Mouse (Mus musculus) MEL (cell line): ENCODE measurements around the gene Gm10135. TPM values are rescaled to one million over a fixed set of nuclear protein-coding genes. Genes with fewer than 3 reads are reported as not detected.

Source experiments
- DNase-seq: peaks from one replicate; pipeline ENCODE4 v3.0.0; 2011; ENCODE audit warnings: low read depth, low spot score
- H3K27ac ChIP-seq: 2 replicates; pipeline ENCODE4 v1.5.1; 2012; ENCODE audit warnings: low read depth, mild to moderate bottlenecking, control low read depth, low read length, moderate library complexity; ENCODE audit not compliant: control insufficient read depth
- H3K27me3 ChIP-seq, 2 experiments: fragments of 150-350 bp in 1 of 2; sonication (generic) in 1 of 2; 2 replicates each; pipeline ENCODE4 v1.6.1; 2012; ENCODE audit warnings: low read length in 2 of 2, mild to moderate bottlenecking in 2 of 2, improper control_type of control experiment in 1 of 2, moderate library complexity in 1 of 2; ENCODE audit not compliant: insufficient read depth in 2 of 2, control insufficient read depth in 1 of 2
- H3K36me3 ChIP-seq, 2 experiments: 2 replicates each; pipeline ENCODE4 v1.6.1; 2012 to 2014; ENCODE audit warnings: low read length in 2 of 2, improper control_type of control experiment in 1 of 2, inconsistent platforms in 1 of 2, mild to moderate bottlenecking in 1 of 2; ENCODE audit not compliant: insufficient read depth in 2 of 2, control insufficient read depth in 1 of 2
- H3K4me1 ChIP-seq, 2 experiments: fragments of 150-350 bp in 1 of 2; sonication (generic) in 1 of 2; 2 replicates each; pipeline ENCODE4 v1.6.1; 2012; ENCODE audit warnings: low read length in 2 of 2, improper control_type of control experiment in 1 of 2, mild to moderate bottlenecking in 1 of 2; ENCODE audit not compliant: insufficient read depth in 2 of 2, control insufficient read depth in 1 of 2
- H3K4me3 ChIP-seq, 2 experiments: fragments of 150-350 bp in 1 of 2; sonication (generic) in 1 of 2; 2 replicates each; pipeline ENCODE4 v1.5.1; 2012; ENCODE audit warnings: low read depth in 2 of 2, low read length in 2 of 2, mild to moderate bottlenecking in 2 of 2, moderate library complexity in 2 of 2, control low read depth in 1 of 2, improper control_type of control experiment in 1 of 2; ENCODE audit not compliant: control insufficient read depth in 1 of 2, insufficient read depth in 1 of 2
- H3K79me2 ChIP-seq: 2 replicates; pipeline ENCODE4 v1.6.1; 2012; ENCODE audit warnings: mild to moderate bottlenecking, low read length, moderate library complexity; ENCODE audit not compliant: control insufficient read depth, poor library complexity, insufficient read depth
- H3K9ac ChIP-seq: 2 replicates; pipeline ENCODE4 v1.6.1; 2012; ENCODE audit warnings: low read depth, mild to moderate bottlenecking, control low read depth, low read length, moderate library complexity; ENCODE audit not compliant: control insufficient read depth, poor library complexity, severe bottlenecking
- H3K9me3 ChIP-seq: fragments of 150-350 bp; sonication (generic); replicated peaks from 2 replicates; pipeline ENCODE4 v1.6.1; 2012; ENCODE audit warnings: mild to moderate bottlenecking, low read length, improper control_type of control experiment, moderate library complexity; ENCODE audit not compliant: insufficient read depth
- CHD1 ChIP-seq: IDR thresholded peaks from 2 replicates; pipeline ENCODE4 v1.6.1; 2012; ENCODE audit warnings: low read depth, mild to moderate bottlenecking, inconsistent platforms, low read length, improper control_type of control experiment
- CHD2 ChIP-seq: IDR thresholded peaks from 2 replicates; pipeline ENCODE4 v1.6.1; 2011; ENCODE audit warnings: low read length, improper control_type of control experiment
- CTCF ChIP-seq, 3 experiments: IDR thresholded peaks in 2 of 3; conservative IDR thresholded peaks in 1 of 3; 2 replicates each; pipeline ENCODE4 v1.5.1; 2011 to 2012; ENCODE audit warnings: low read length in 3 of 3, low read depth in 2 of 3, mild to moderate bottlenecking in 2 of 3, improper control_type of control experiment in 1 of 3, inconsistent platforms in 1 of 3, mixed read lengths in 1 of 3, moderate library complexity in 1 of 3; ENCODE audit not compliant: control insufficient read depth in 1 of 3, insufficient read depth in 1 of 3, poor library complexity in 1 of 3, severe bottlenecking in 1 of 3
- E2F4 ChIP-seq: IDR thresholded peaks from 2 replicates; pipeline ENCODE4 v1.6.1; 2011; ENCODE audit warnings: low read depth, low read length, improper control_type of control experiment, borderline replicate concordance
- ETS1 ChIP-seq: IDR thresholded peaks from 2 replicates; pipeline ENCODE4 v1.6.1; 2012; ENCODE audit warnings: low read depth, mild to moderate bottlenecking, inconsistent platforms, low read length, improper control_type of control experiment, moderate library complexity
- KAT2A ChIP-seq: conservative IDR thresholded peaks from 2 replicates; pipeline ENCODE4 v1.6.1; 2012; ENCODE audit warnings: low read depth, low read length, improper control_type of control experiment, inconsistent platforms
- MAFK ChIP-seq: IDR thresholded peaks from 2 replicates; pipeline ENCODE4 v1.6.1; 2011; ENCODE audit warnings: low read depth, mild to moderate bottlenecking, low read length, improper control_type of control experiment, borderline replicate concordance
- MEF2A ChIP-seq: IDR thresholded peaks from 2 replicates; pipeline ENCODE4 v1.6.1; 2014; ENCODE audit warnings: low read depth, mild to moderate bottlenecking, inconsistent platforms, low read length, improper control_type of control experiment; ENCODE audit not compliant: poor library complexity, insufficient replicate concordance, severe bottlenecking; ENCODE audit errors: extremely low read depth
- MXI1 ChIP-seq: IDR thresholded peaks from 2 replicates; pipeline ENCODE4 v1.6.1; 2011; ENCODE audit warnings: mild to moderate bottlenecking, low read depth, low read length, improper control_type of control experiment
- POLR2A ChIP-seq, 2 experiments: IDR thresholded peaks; 2 replicates each; pipeline ENCODE4 v1.6.1; 2011 to 2012; ENCODE audit warnings: low read length in 2 of 2, mild to moderate bottlenecking in 2 of 2, control low read depth in 1 of 2, improper control_type of control experiment in 1 of 2, low read depth in 1 of 2, moderate library complexity in 1 of 2; ENCODE audit not compliant: control insufficient read depth in 1 of 2, insufficient read depth in 1 of 2, poor library complexity in 1 of 2
- POLR2AphosphoS2 ChIP-seq: IDR thresholded peaks from 2 replicates; pipeline ENCODE4 v1.6.1; 2011; ENCODE audit warnings: low read length, improper control_type of control experiment
- RCOR1 ChIP-seq: IDR thresholded peaks from 2 replicates; pipeline ENCODE4 v1.6.1; 2012; ENCODE audit warnings: low read depth, mild to moderate bottlenecking, inconsistent platforms, low read length, improper control_type of control experiment
- SMC3 ChIP-seq: IDR thresholded peaks from 2 replicates; pipeline ENCODE4 v1.6.1; 2011; ENCODE audit warnings: low read depth, low read length, improper control_type of control experiment
- TAL1 ChIP-seq: IDR thresholded peaks from 2 replicates; pipeline ENCODE4 v1.6.1; 2012; ENCODE audit warnings: mild to moderate bottlenecking, inconsistent platforms, low read length, moderate library complexity, mixed read lengths
- TCF12 ChIP-seq: IDR thresholded peaks from 2 replicates; pipeline ENCODE4 v1.6.1; 2014; ENCODE audit warnings: low read depth, mild to moderate bottlenecking, inconsistent platforms, low read length, improper control_type of control experiment, moderate library complexity
- UBTF ChIP-seq: IDR thresholded peaks from 2 replicates; pipeline ENCODE4 v1.6.1; 2012; ENCODE audit warnings: low read depth, mild to moderate bottlenecking, inconsistent platforms, low read length, improper control_type of control experiment, moderate library complexity, borderline replicate concordance; ENCODE audit not compliant: insufficient read depth
- ZKSCAN1 ChIP-seq: IDR thresholded peaks from 2 replicates; pipeline ENCODE4 v1.6.1; 2012; ENCODE audit warnings: low read depth, mild to moderate bottlenecking, inconsistent platforms, low read length, improper control_type of control experiment, moderate library complexity
- polyA plus RNA-seq, 2 experiments: library from polyadenylated mRNA; stranded (reverse) in 1 of 2; unstranded in 1 of 2; fragments of >175 nt in 1 of 2; fragments of >200 nt in 1 of 2; gene quantifications; 2 replicates each; pipeline versions ENCODE4 v1.2.1 to v1.2.4; 2012; ENCODE audit warnings: low replicate concordance in 2 of 2, low read depth in 1 of 2; ENCODE audit not compliant: insufficient read length in 2 of 2, insufficient read depth in 1 of 2, missing spikeins in 1 of 2
- total RNA-seq: library from RNA; depleted of rRNA; stranded (reverse); fragments of 300-350 nt; gene quantifications from 2 replicates; pipeline ENCODE4 v1.2.3, GENCODE M21; 2012

The Gm10135 gene
- total and polyA plus RNA-seq, 3 experiments, result 1.5 to 6.0 TPM; not detected in 1

- H3K9ac ChIP-seq, result no peak overlapping the region
- no peaks in the 10 kb centered on the region for H3K9me3 ChIP-seq
- H3K27ac ChIP-seq, result no peak overlapping the region
- H3K79me2 ChIP-seq, result peaks cover 31% of the 10 kb centered on the region
- TF ChIP-seq MEF2A, result no peak
- TF ChIP-seq CHD1, result no peak
- no peak for TF ChIP-seq CHD2
- no peak for TF ChIP-seq POLR2AphosphoS2
- no peak for TF ChIP-seq UBTF
- TF ChIP-seq TAL1, result no peak
- no peak for TF ChIP-seq RCOR1
- TF ChIP-seq MAFK, result no peak
- no peak for TF ChIP-seq E2F4
- no peak for TF ChIP-seq KAT2A
- TF ChIP-seq ZKSCAN1, result no peak
- no peak for TF ChIP-seq TCF12
- no peak for TF ChIP-seq ETS1
- no peak for TF ChIP-seq SMC3
- TF ChIP-seq CTCF (IDR thresholded peaks at IDR 0.05 in 2 of 3, conservative IDR thresholded peaks at IDR 0.05 in 1 of 3; ENCODE audit: control insufficient read depth in 1 of 3, insufficient read depth in 1 of 3, low read depth in 2 of 3, low read length in 3 of 3, poor library complexity in 1 of 3, severe bottlenecking in 1 of 3), result no peak
- no peak for TF ChIP-seq MXI1
- TF ChIP-seq POLR2A (IDR thresholded peaks at IDR 0.05; ENCODE audit: control insufficient read depth in 1 of 2, insufficient read depth in 1 of 2, low read depth in 1 of 2, low read length in 2 of 2, poor library complexity in 1 of 2), result no peak
- DNase-seq, result no peak
- H3K27me3 ChIP-seq, result no peaks in the 10 kb centered on the region
- no peak overlapping the region for H3K4me3 ChIP-seq
- no peaks in the 10 kb centered on the region for H3K4me1 ChIP-seq
- peaks cover 0 to 4% of the 10 kb centered on the region in 2 experiments; a peak in 2 of 4 replicates for H3K36me3 ChIP-seq
Observed at GRCm38 (mm10) chr5:72922796-72923195, 51.7 kb downstream of the Gm10135 start.

DNA sequence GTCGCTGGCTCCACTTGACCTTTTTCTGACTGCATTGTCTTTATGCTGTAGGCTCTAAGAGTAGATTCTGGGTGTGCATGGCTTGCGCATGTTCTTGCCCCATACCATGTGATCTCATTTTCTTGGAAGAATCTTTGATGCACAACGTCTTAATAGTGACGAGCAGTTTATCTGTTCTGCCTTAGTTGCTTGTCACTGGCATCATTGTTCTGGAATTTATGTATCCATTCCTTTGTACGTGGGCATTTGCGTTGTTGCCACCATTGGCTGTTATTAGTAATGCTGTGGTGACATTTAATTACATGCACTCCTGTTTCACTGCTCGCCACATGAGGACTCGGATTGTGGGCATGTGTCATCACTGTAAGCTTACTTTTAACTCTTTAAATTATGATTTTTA is 53.3 kb downstream of the Gm10135 start:
- peaks cover 41% of the 10 kb centered on the region for H3K79me2 ChIP-seq
- TF ChIP-seq MXI1 (no peak), CHD1 (no peak)
- TF ChIP-seq, all 39 proteins: peak for 0
- DNase-seq, result no peak
- H3K4me3 ChIP-seq, result no peak overlapping the region
- no peak overlapping the region for H3K27ac ChIP-seq
- no peaks in the 10 kb centered on the region for H3K9me3 ChIP-seq
- H3K36me3 ChIP-seq, result peaks cover 0 to 17% of the 10 kb centered on the region in 2 experiments; a peak in 2 of 4 replicates
- peaks cover 0 to 6% of the 10 kb centered on the region in 2 experiments; a peak in 2 of 4 replicates for H3K4me1 ChIP-seq
- no peak overlapping the region for H3K9ac ChIP-seq
- H3K27me3 ChIP-seq, result no peaks in the 10 kb centered on the region
